Mouse (Mus musculus): ENCODE results near the gene Pde6g. TPM values are rescaled to one million over a fixed set of nuclear protein-coding genes. Genes with fewer than 3 reads are reported as not detected.
A peak's percentile ranks its signal among the peaks of the same experiment; 100 is the strongest.
"Not testable (repeated sequence)": the region's sequence is repeated elsewhere in the genome, so short reads cannot be mapped to it uniquely, and the experiment has no call there.

The Pde6g gene
- total and polyA plus RNA-seq, 3 experiments = 0.23 to 1.7 (median 0.33) TPM

- Histone ChIP-seq H3K36me3 (replicated peaks) (peaks cover 93% of the 10 kb centered on the region), H3K27me3 (ENCODE audit: insufficient read depth, low read length) (no peaks in the 10 kb centered on the region), H3K4me3 (ENCODE audit: low read depth, low read length) (no peak overlapping the region), H3K4me1 (ENCODE audit: insufficient read depth, low read depth, low read length) (peaks cover 2% of the 10 kb centered on the region; the same call in 1 of the 2 replicates), H3K9me3 (replicated peaks) (no peaks in the 10 kb centered on the region)
- TF ChIP-seq GATA1 (IDR thresholded peaks at IDR 0.05; ENCODE audit: borderline replicate concordance, low read length) (no peak), CTCF (IDR thresholded peaks at IDR 0.05; ENCODE audit: low read depth, low read length) (no peak), GATA2 (IDR thresholded peaks at IDR 0.05; ENCODE audit: borderline replicate concordance, low read depth, low read length) (no peak), TAL1 (conservative IDR thresholded peaks at IDR 0.05; ENCODE audit: low read depth, low read length) (no peak), POLR2AphosphoS5 (IDR thresholded peaks at IDR 0.05; ENCODE audit: insufficient replicate concordance, low read depth, low read length) (no peak)
- DNase-seq (ENCODE audit: low spot score) (no peak), ATAC-seq (ENCODE audit: extremely low read depth, insufficient number of reproducible peaks, low FRiP score, poor library complexity, severe bottlenecking) (no peak)
Measured at GRCm38 (mm10) chr11:120418592-120418991, 34.7 kb downstream of the Pde6g start.

GRCm38 (mm10) chr11:120417852-120418251 lies 35.4 kb downstream of the Pde6g start:
- no peaks in the 10 kb centered on the region for H3K27me3 ChIP-seq (ENCODE audit: insufficient read depth, low read length)

GRCm38 (mm10) chr11:120413621-120414020 lies 39.7 kb downstream of the Pde6g start:
- H3K27me3 ChIP-seq (ENCODE audit: insufficient read depth, low read length); DNase-seq (ENCODE audit: low spot score); H3K4me1 ChIP-seq (ENCODE audit: insufficient read depth, low read depth, low read length); H3K9me3 ChIP-seq (replicated peaks); ATAC-seq (ENCODE audit: extremely low read depth, insufficient number of reproducible peaks, low FRiP score, poor library complexity, severe bottlenecking); H3K4me3 ChIP-seq (ENCODE audit: low read depth, low read length): not testable (repeated sequence)
- H3K36me3 ChIP-seq (replicated peaks) = peaks cover 95% of the 10 kb centered on the region

More at GRCm38 (mm10) chr11:120417852-120418251, 35.4 kb downstream of the Pde6g start:
- no peak for TF ChIP-seq GATA1 (IDR thresholded peaks at IDR 0.05; ENCODE audit: borderline replicate concordance, low read length)
- TF ChIP-seq GATA2 (IDR thresholded peaks at IDR 0.05; ENCODE audit: borderline replicate concordance, low read depth, low read length) = no peak
- TF ChIP-seq TAL1 (conservative IDR thresholded peaks at IDR 0.05; ENCODE audit: low read depth, low read length) = no peak
- no peak for TF ChIP-seq CTCF (IDR thresholded peaks at IDR 0.05; ENCODE audit: low read depth, low read length)
- TF ChIP-seq POLR2AphosphoS5 (IDR thresholded peaks at IDR 0.05; ENCODE audit: insufficient replicate concordance, low read depth, low read length) = no peak
- Histone ChIP-seq H3K36me3 (replicated peaks) (peaks cover 93% of the 10 kb centered on the region), H3K4me1 (ENCODE audit: insufficient read depth, low read depth, low read length) (peaks cover 4% of the 10 kb centered on the region; the same call in 1 of the 2 replicates), H3K4me3 (ENCODE audit: low read depth, low read length) (no peak overlapping the region), H3K9me3 (replicated peaks) (no peaks in the 10 kb centered on the region)
- DNase-seq (ENCODE audit: low spot score) = no peak
- ATAC-seq (ENCODE audit: extremely low read depth, insufficient number of reproducible peaks, low FRiP score, poor library complexity, severe bottlenecking) = no peak

DNA sequence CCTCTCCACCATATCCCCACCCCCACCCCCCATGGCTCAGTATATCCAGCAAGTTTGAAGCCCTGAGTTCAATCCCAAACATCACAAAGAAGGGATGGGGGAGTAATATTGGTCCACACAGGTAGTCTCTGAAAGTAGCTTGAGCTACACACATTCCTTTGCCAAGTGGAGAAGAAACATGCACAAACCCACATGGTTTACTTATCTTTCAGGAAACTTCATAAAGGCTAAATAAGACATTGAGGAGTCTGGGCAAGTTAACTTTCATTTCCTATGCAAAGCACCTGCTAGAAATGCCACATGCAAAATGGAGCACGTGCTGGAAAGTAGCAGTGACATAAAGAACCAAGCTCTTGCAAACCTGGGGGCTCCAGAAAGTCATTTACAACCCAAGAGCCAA lies 46.9 kb downstream of the Pde6g start:
- Histone ChIP-seq H3K4me1 (ENCODE audit: insufficient read depth, low read depth, low read length) (peaks cover 56% of the 10 kb centered on the region), H3K27me3 (ENCODE audit: insufficient read depth, low read length) (no peaks in the 10 kb centered on the region), H3K9me3 (replicated peaks) (no peaks in the 10 kb centered on the region), H3K4me3 (ENCODE audit: low read depth, low read length) (no peak overlapping the region), H3K36me3 (replicated peaks) (peaks cover 94% of the 10 kb centered on the region)
- ATAC-seq (ENCODE audit: extremely low read depth, insufficient number of reproducible peaks, low FRiP score, poor library complexity, severe bottlenecking) (no peak), DNase-seq (ENCODE audit: low spot score) (no peak)
- TF ChIP-seq POLR2AphosphoS5 (IDR thresholded peaks at IDR 0.05; ENCODE audit: insufficient replicate concordance, low read depth, low read length) (no peak), TAL1 (conservative IDR thresholded peaks at IDR 0.05; ENCODE audit: low read depth, low read length) (no peak), CTCF (IDR thresholded peaks at IDR 0.05; ENCODE audit: low read depth, low read length) (no peak), GATA2 (IDR thresholded peaks at IDR 0.05; ENCODE audit: borderline replicate concordance, low read depth, low read length) (no peak), GATA1 (IDR thresholded peaks at IDR 0.05; ENCODE audit: borderline replicate concordance, low read length) (no peak)

DNA sequence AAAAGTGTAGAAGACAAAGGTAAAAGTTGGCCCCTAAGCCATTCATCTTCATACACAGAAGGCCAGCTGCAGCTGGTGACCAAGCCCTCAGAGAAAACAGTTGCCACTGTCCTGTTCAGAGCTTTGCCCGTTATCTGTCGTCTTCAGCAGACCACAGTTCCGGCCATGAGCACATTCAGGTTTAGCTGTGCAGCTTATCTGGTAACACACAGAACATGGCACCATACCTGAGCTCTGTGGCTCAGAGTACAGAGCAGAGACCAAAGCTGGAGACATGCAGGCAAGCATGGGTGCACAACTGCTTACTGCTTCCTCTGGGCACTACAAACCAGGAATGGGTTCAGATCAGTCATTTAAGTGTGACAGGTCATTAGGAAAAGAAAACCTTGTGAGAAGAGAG lies 47.4 kb downstream of the Pde6g start:
- ATAC-seq (ENCODE audit: extremely low read depth, insufficient number of reproducible peaks, low FRiP score, poor library complexity, severe bottlenecking) = peak; percentile 92

DNA sequence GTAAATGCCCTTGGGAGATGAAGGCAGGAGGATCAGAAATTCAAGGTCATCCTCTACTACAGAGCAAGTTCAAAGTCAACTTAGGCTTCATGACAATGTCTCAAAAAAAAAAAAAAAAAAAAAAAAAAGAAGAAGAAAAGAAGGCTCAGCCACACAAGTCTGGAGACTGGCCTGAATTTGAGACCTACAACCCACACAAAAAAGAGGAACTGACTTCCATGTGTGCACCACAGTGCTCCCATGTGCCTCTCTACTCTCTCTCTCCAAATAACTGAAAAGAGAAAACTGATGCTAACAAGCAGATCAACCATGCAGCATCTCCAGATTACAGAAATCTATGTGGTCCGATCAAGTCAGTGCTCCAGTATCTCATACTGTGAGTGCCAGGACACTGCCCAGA lies 48.5 kb downstream of the Pde6g start:
- H3K36me3 ChIP-seq (replicated peaks) = peaks cover 94% of the 10 kb centered on the region
- DNase-seq (ENCODE audit: low spot score) = peak; percentile 53

More for the DNA sequence above, 47.4 kb downstream of the Pde6g start:
- TF ChIP-seq GATA1 (IDR thresholded peaks at IDR 0.05; ENCODE audit: borderline replicate concordance, low read length) (no peak), GATA2 (IDR thresholded peaks at IDR 0.05; ENCODE audit: borderline replicate concordance, low read depth, low read length) (no peak), TAL1 (conservative IDR thresholded peaks at IDR 0.05; ENCODE audit: low read depth, low read length) (peak; percentile 97)
- DNase-seq (ENCODE audit: low spot score) = peak; percentile 60
- Histone ChIP-seq H3K36me3 (replicated peaks) (peaks cover 94% of the 10 kb centered on the region), H3K27me3 (ENCODE audit: insufficient read depth, low read length) (no peaks in the 10 kb centered on the region), H3K4me3 (ENCODE audit: low read depth, low read length) (peak overlapping the region; percentile 13; the same call in 1 of the 2 replicates), H3K9me3 (replicated peaks) (no peaks in the 10 kb centered on the region), H3K4me1 (ENCODE audit: insufficient read depth, low read depth, low read length) (peaks cover 61% of the 10 kb centered on the region)

DNA sequence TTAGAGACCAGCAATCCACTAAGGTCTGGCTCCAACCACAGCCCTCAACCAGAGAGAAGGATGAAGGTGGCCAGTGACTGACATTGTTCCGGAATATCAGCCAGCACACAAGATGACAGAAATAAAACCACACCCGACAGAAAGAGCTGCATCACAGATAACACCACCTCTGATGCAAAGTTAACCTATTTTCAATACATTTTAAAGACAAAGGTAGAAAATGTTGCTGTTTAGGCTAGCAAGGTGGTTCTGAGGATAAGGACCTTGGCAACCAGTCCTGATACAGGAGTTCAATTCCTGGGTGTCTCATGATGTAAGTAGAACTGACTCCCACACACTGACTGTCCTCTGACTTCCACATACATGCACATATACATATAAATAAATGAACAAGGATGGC lies 54.0 kb downstream of the Pde6g start:
- Histone ChIP-seq H3K4me1 (ENCODE audit: insufficient read depth, low read depth, low read length) (peaks cover 61% of the 10 kb centered on the region), H3K27me3 (ENCODE audit: insufficient read depth, low read length) (no peaks in the 10 kb centered on the region), H3K9me3 (replicated peaks) (no peaks in the 10 kb centered on the region), H3K4me3 (ENCODE audit: low read depth, low read length) (no peak overlapping the region), H3K36me3 (replicated peaks) (peaks cover 97% of the 10 kb centered on the region)
- peak; percentile 55 for TF ChIP-seq TAL1 (conservative IDR thresholded peaks at IDR 0.05; ENCODE audit: low read depth, low read length)
- no peak for TF ChIP-seq POLR2AphosphoS5 (IDR thresholded peaks at IDR 0.05; ENCODE audit: insufficient replicate concordance, low read depth, low read length)
- ATAC-seq (ENCODE audit: extremely low read depth, insufficient number of reproducible peaks, low FRiP score, poor library complexity, severe bottlenecking) (peak; percentile 15; the same call in 1 of the 2 replicates), DNase-seq (ENCODE audit: low spot score) (no peak)

More for the DNA sequence above, 48.5 kb downstream of the Pde6g start:
- peak; percentile 31; the same call in 1 of the 2 replicates for ATAC-seq (ENCODE audit: extremely low read depth, insufficient number of reproducible peaks, low FRiP score, poor library complexity, severe bottlenecking)
- Histone ChIP-seq H3K4me3 (ENCODE audit: low read depth, low read length) (no peak overlapping the region; the same call in 1 of the 2 replicates), H3K4me1 (ENCODE audit: insufficient read depth, low read depth, low read length) (peaks cover 72% of the 10 kb centered on the region), H3K27me3 (ENCODE audit: insufficient read depth, low read length) (no peaks in the 10 kb centered on the region), H3K9me3 (replicated peaks) (no peaks in the 10 kb centered on the region)
- TF ChIP-seq CTCF (IDR thresholded peaks at IDR 0.05; ENCODE audit: low read depth, low read length) (no peak), GATA2 (IDR thresholded peaks at IDR 0.05; ENCODE audit: borderline replicate concordance, low read depth, low read length) (no peak), POLR2AphosphoS5 (IDR thresholded peaks at IDR 0.05; ENCODE audit: insufficient replicate concordance, low read depth, low read length) (no peak)

Other genes starting within 250 kb of the Pde6g start
Only the 20 nearest of the 26 such genes appear.
- 128 and 155 TPM in 2 replicates for gene Actg1, start 105.0 kb downstream of the Pde6g start, total RNA-seq (2014; fragmentation: Nextera tagmentation)
- gene Actg1, start 105.0 kb downstream of the Pde6g start, total RNA-seq (2017) = 179 and 181 TPM in 2 replicates
- 53.9 and 112 TPM in 2 replicates for gene Actg1, start 105.0 kb downstream of the Pde6g start, polyA plus RNA-seq (2012)
- gene Fscn2, start 92.0 kb downstream of the Pde6g start, total RNA-seq (2014; fragmentation: Nextera tagmentation) = not detected in 2 replicates
- 0.11 TPM in 1 of 2 replicates, not detected in the other for gene Fscn2, start 92.0 kb downstream of the Pde6g start, total RNA-seq (2017)
- gene Fscn2, start 92.0 kb downstream of the Pde6g start, polyA plus RNA-seq (2012) = 0.03 TPM in 1 of 2 replicates, not detected in the other
- gene Faap100, start 74.7 kb downstream of the Pde6g start, total RNA-seq (2014; fragmentation: Nextera tagmentation) = 12.0 and 13.6 TPM in 2 replicates
- gene Faap100, start 74.7 kb downstream of the Pde6g start, total RNA-seq (2017) = 5.2 and 6.2 TPM in 2 replicates
- 29.7 and 30.6 TPM in 2 replicates for gene Faap100, start 74.7 kb downstream of the Pde6g start, polyA plus RNA-seq (2012)
- gene Nploc4, start 15.8 kb downstream of the Pde6g start, total RNA-seq (2014; fragmentation: Nextera tagmentation) = 58.4 and 61.7 TPM in 2 replicates
- gene Nploc4, start 15.8 kb downstream of the Pde6g start, total RNA-seq (2017) = 38.7 and 42.7 TPM in 2 replicates
- 68.2 and 72.4 TPM in 2 replicates for gene Nploc4, start 15.8 kb downstream of the Pde6g start, polyA plus RNA-seq (2012)
- 0.68 TPM in 1 of 2 replicates, not detected in the other for gene Tspan10, start 10.9 kb downstream of the Pde6g start, total RNA-seq (2014; fragmentation: Nextera tagmentation)
- gene Tspan10, start 10.9 kb downstream of the Pde6g start, total RNA-seq (2017) = not detected in 2 replicates
- not detected in 2 replicates for gene Tspan10, start 10.9 kb downstream of the Pde6g start, polyA plus RNA-seq (2012)
- gene Oxld1, start 4.6 kb upstream of the Pde6g start, total RNA-seq (2014; fragmentation: Nextera tagmentation) = 15.2 and 17.4 TPM in 2 replicates
- 24.9 and 25.6 TPM in 2 replicates for gene Oxld1, start 4.6 kb upstream of the Pde6g start, total RNA-seq (2017)
- gene Oxld1, start 4.6 kb upstream of the Pde6g start, polyA plus RNA-seq (2012) = 16.7 and 17.1 TPM in 2 replicates
- 32.4 and 41.7 TPM in 2 replicates for gene Ccdc137, start 4.6 kb upstream of the Pde6g start, total RNA-seq (2014; fragmentation: Nextera tagmentation)
- 41.2 and 42.8 TPM in 2 replicates for gene Ccdc137, start 4.6 kb upstream of the Pde6g start, total RNA-seq (2017)
- 44.7 and 55.5 TPM in 2 replicates for gene Ccdc137, start 4.6 kb upstream of the Pde6g start, polyA plus RNA-seq (2012)
- gene Arl16, start 14.1 kb upstream of the Pde6g start, total RNA-seq (2014; fragmentation: Nextera tagmentation) = 18.0 and 24.5 TPM in 2 replicates
- 17.0 and 24.5 TPM in 2 replicates for gene Arl16, start 14.1 kb upstream of the Pde6g start, total RNA-seq (2017)
- gene Arl16, start 14.1 kb upstream of the Pde6g start, polyA plus RNA-seq (2012) = 21.0 and 26.0 TPM in 2 replicates
- gene Mrpl12, start 31.1 kb upstream of the Pde6g start, total RNA-seq (2014; fragmentation: Nextera tagmentation) = 60.5 and 63.2 TPM in 2 replicates
- 125 and 140 TPM in 2 replicates for gene Mrpl12, start 31.1 kb upstream of the Pde6g start, total RNA-seq (2017)
- gene Mrpl12, start 31.1 kb upstream of the Pde6g start, polyA plus RNA-seq (2012) = 514 and 633 TPM in 2 replicates
- 18.2 and 18.7 TPM in 2 replicates for gene Slc25a10, start 38.3 kb upstream of the Pde6g start, total RNA-seq (2014; fragmentation: Nextera tagmentation)
- gene Slc25a10, start 38.3 kb upstream of the Pde6g start, total RNA-seq (2017) = 22.1 and 27.6 TPM in 2 replicates
- gene Slc25a10, start 38.3 kb upstream of the Pde6g start, polyA plus RNA-seq (2012) = 38.7 and 45.3 TPM in 2 replicates
- not detected in 2 replicates for gene Gcgr, start 77.2 kb upstream of the Pde6g start, total RNA-seq (2014; fragmentation: Nextera tagmentation)
- gene Gcgr, start 77.2 kb upstream of the Pde6g start, total RNA-seq (2017) = not detected in 2 replicates
- gene Gcgr, start 77.2 kb upstream of the Pde6g start, polyA plus RNA-seq (2012) = not detected in 2 replicates
- 53.8 and 64.3 TPM in 2 replicates for gene Mcrip1, start 96.2 kb upstream of the Pde6g start, total RNA-seq (2014; fragmentation: Nextera tagmentation)
- 19.2 and 20.9 TPM in 2 replicates for gene Mcrip1, start 96.2 kb upstream of the Pde6g start, total RNA-seq (2017)
- 176 and 205 TPM in 2 replicates for gene Mcrip1, start 96.2 kb upstream of the Pde6g start, polyA plus RNA-seq (2012)
- not detected in 2 replicates for gene Ppp1r27, start 97.6 kb upstream of the Pde6g start, total RNA-seq (2014; fragmentation: Nextera tagmentation)
- gene Ppp1r27, start 97.6 kb upstream of the Pde6g start, total RNA-seq (2017) = not detected in 2 replicates
- not detected in 2 replicates for gene Ppp1r27, start 97.6 kb upstream of the Pde6g start, polyA plus RNA-seq (2012)
- 268 and 289 TPM in 2 replicates for gene P4hb, start 119.8 kb upstream of the Pde6g start, total RNA-seq (2014; fragmentation: Nextera tagmentation)
- gene P4hb, start 119.8 kb upstream of the Pde6g start, total RNA-seq (2017) = 411 and 414 TPM in 2 replicates
- gene P4hb, start 119.8 kb upstream of the Pde6g start, polyA plus RNA-seq (2012) = 516 and 719 TPM in 2 replicates
- gene Arhgdia, start 128.1 kb upstream of the Pde6g start, total RNA-seq (2014; fragmentation: Nextera tagmentation) = 354 and 381 TPM in 2 replicates
- gene Arhgdia, start 128.1 kb upstream of the Pde6g start, total RNA-seq (2017) = 155 and 158 TPM in 2 replicates
- 1,000 and 1,072 TPM in 2 replicates for gene Arhgdia, start 128.1 kb upstream of the Pde6g start, polyA plus RNA-seq (2012)
- 89.8 and 122 TPM in 2 replicates for gene Alyref, start 144.9 kb upstream of the Pde6g start, total RNA-seq (2014; fragmentation: Nextera tagmentation)
- gene Alyref, start 144.9 kb upstream of the Pde6g start, total RNA-seq (2017) = 270 and 280 TPM in 2 replicates
- gene Alyref, start 144.9 kb upstream of the Pde6g start, polyA plus RNA-seq (2012) = 505 and 623 TPM in 2 replicates
- 83.1 and 83.8 TPM in 2 replicates for gene Anapc11, start 144.9 kb upstream of the Pde6g start, total RNA-seq (2014; fragmentation: Nextera tagmentation)
- gene Anapc11, start 144.9 kb upstream of the Pde6g start, total RNA-seq (2017) = 62.3 and 69.3 TPM in 2 replicates
- gene Anapc11, start 144.9 kb upstream of the Pde6g start, polyA plus RNA-seq (2012) = 176 and 212 TPM in 2 replicates
- gene Npb, start 155.0 kb upstream of the Pde6g start, total RNA-seq (2014; fragmentation: Nextera tagmentation) = 1.9 and 2.6 TPM in 2 replicates
- gene Npb, start 155.0 kb upstream of the Pde6g start, total RNA-seq (2017) = 0.58 TPM in 1 of 2 replicates, not detected in the other
- gene Npb, start 155.0 kb upstream of the Pde6g start, polyA plus RNA-seq (2012) = 3.2 and 3.8 TPM in 2 replicates
- 29.0 and 43.1 TPM in 2 replicates for gene Pcyt2, start 164.4 kb upstream of the Pde6g start, total RNA-seq (2014; fragmentation: Nextera tagmentation)
- 102 and 119 TPM in 2 replicates for gene Pcyt2, start 164.4 kb upstream of the Pde6g start, total RNA-seq (2017)
- 129 and 146 TPM in 2 replicates for gene Pcyt2, start 164.4 kb upstream of the Pde6g start, polyA plus RNA-seq (2012)
- gene Sirt7, start 171.7 kb upstream of the Pde6g start, total RNA-seq (2014; fragmentation: Nextera tagmentation) = 28.9 and 35.3 TPM in 2 replicates
- 74.5 and 96.2 TPM in 2 replicates for gene Sirt7, start 171.7 kb upstream of the Pde6g start, total RNA-seq (2017)
- gene Sirt7, start 171.7 kb upstream of the Pde6g start, polyA plus RNA-seq (2012) = 169 and 256 TPM in 2 replicates